Mouse (Mus musculus): ENCODE data around the gene Calr. TPM values are rescaled to one million over a fixed set of nuclear protein-coding genes. Genes with fewer than 3 reads are reported as not detected.

Calr gene
- total and polyA plus RNA-seq, 2 experiments from 2014 or later, result 350 to 457 TPM

GRCm38 (mm10) chr8:84845355-84846093 lies 1.2 kb downstream of the Calr start:
- WGBS, result 12% methylated on average over 12 of the region's 12 CpGs
- DNase-seq (ENCODE audit: low spot score), result peak; percentile 71
- peak; percentile 69 for TF ChIP-seq CTCF (IDR thresholded peaks at IDR 0.05; ENCODE audit: low read depth)

GRCm38 (mm10) chr8:84844397-84845070 lies 2.2 kb downstream of the Calr start:
- 89% methylated on average over 9 of the region's 9 CpGs for WGBS
- H3K27ac ChIP-seq, result no peak overlapping the region
- TF ChIP-seq CTCF (IDR thresholded peaks at IDR 0.05; ENCODE audit: low read depth), result no peak
- ATAC-seq (no peak), DNase-seq (ENCODE audit: low spot score) (no peak)
- H3K9ac ChIP-seq (replicated peaks; ENCODE audit: low read length), result peak overlapping the region; percentile 92; the same call in 1 of the 2 replicates
- no peaks in the 10 kb centered on the region for H3K9me3 ChIP-seq (ENCODE audit: low read length)
- no peaks in the 10 kb centered on the region for H3K27me3 ChIP-seq (ENCODE audit: insufficient read depth, low read length)
- H3K4me3 ChIP-seq (ENCODE audit: low read length), result peak overlapping the region; percentile 94
- peaks cover 10% of the 10 kb centered on the region for H3K4me1 ChIP-seq (ENCODE audit: insufficient read depth, low read length)
- peak overlapping the region; percentile 89 for H3K4me2 ChIP-seq (ENCODE audit: low read depth, low read length)
- peaks cover 41% of the 10 kb centered on the region for H3K36me3 ChIP-seq (ENCODE audit: insufficient read depth, low read length)

More at GRCm38 (mm10) chr8:84845355-84846093, 1.2 kb downstream of the Calr start:
- H3K9me3 ChIP-seq (ENCODE audit: low read length), result no peaks in the 10 kb centered on the region
- peaks cover 9% of the 10 kb centered on the region for H3K4me1 ChIP-seq (ENCODE audit: insufficient read depth, low read length)
- ATAC-seq, result no peak
- H3K4me3 ChIP-seq (ENCODE audit: low read length), result peak overlapping the region; percentile 94
- H3K27me3 ChIP-seq (ENCODE audit: insufficient read depth, low read length), result no peaks in the 10 kb centered on the region
- peak overlapping the region; percentile 89 for H3K27ac ChIP-seq
- H3K9ac ChIP-seq (replicated peaks; ENCODE audit: low read length), result peak overlapping the region; percentile 92
- peak overlapping the region; percentile 89 for H3K4me2 ChIP-seq (ENCODE audit: low read depth, low read length)
- peaks cover 41% of the 10 kb centered on the region for H3K36me3 ChIP-seq (ENCODE audit: insufficient read depth, low read length)

DNA sequence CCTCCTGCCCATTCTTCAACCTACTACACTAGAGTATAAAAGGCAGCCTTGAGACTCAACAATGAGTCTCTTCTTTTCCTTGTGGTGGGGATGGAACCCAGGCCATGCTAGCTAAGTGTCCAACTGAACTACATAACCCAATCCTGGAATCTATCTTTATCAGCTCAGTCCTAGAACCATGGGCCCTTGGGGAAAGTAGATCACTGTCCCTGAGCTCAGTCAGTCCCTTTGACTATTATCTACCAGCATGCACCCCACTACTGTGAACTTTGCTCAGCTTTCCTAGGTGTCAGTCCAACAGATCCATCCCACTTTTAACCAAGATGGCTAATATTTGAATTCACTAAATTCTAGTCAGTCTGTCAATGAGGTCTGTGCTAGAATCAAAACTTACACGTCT lies 5.2 kb downstream of the Calr start:
- no peaks in the 10 kb centered on the region for H3K9me3 ChIP-seq (ENCODE audit: low read length)
- H3K27ac ChIP-seq, result peak overlapping the region; percentile 94; the same call in 1 of the 2 replicates
- no peak overlapping the region for H3K9ac ChIP-seq (replicated peaks; ENCODE audit: low read length)
- H3K36me3 ChIP-seq (ENCODE audit: insufficient read depth, low read length), result peaks cover 60% of the 10 kb centered on the region
- no peak for ATAC-seq
- peaks cover 13% of the 10 kb centered on the region for H3K4me1 ChIP-seq (ENCODE audit: insufficient read depth, low read length)
- no peak overlapping the region for H3K4me2 ChIP-seq (ENCODE audit: low read depth, low read length)
- no peaks in the 10 kb centered on the region for H3K27me3 ChIP-seq (ENCODE audit: insufficient read depth, low read length)
- no peak overlapping the region for H3K4me3 ChIP-seq (ENCODE audit: low read length)
- 74% methylated on average over 1 of the region's 1 CpGs for WGBS
- no peak for DNase-seq (ENCODE audit: low spot score)
- no peak for TF ChIP-seq CTCF (IDR thresholded peaks at IDR 0.05; ENCODE audit: low read depth)

GRCm38 (mm10) chr8:84840248-84840999 lies 6.3 kb downstream of the Calr start, which contains the start of gene Rad23a:
Gene Rad23a (minus strand): TSS chr8:84840665.
- DNase-seq (ENCODE audit: low spot score) (peak; percentile 98), ATAC-seq (peak; percentile 97)
- peaks cover 60% of the 10 kb centered on the region for H3K36me3 ChIP-seq (ENCODE audit: insufficient read depth, low read length)
- peak within 1 kb of the TSS; percentile 81 for H3K4me3 ChIP-seq (ENCODE audit: low read length)
- no peaks in the 10 kb centered on the region for H3K27me3 ChIP-seq (ENCODE audit: insufficient read depth, low read length)
- H3K4me1 ChIP-seq (ENCODE audit: insufficient read depth, low read length), result peaks cover 12% of the 10 kb centered on the region
- peak within 1 kb of the TSS; percentile 84 for H3K4me2 ChIP-seq (ENCODE audit: low read depth, low read length)
- peak within 1 kb of the TSS; percentile 85 for H3K9ac ChIP-seq (replicated peaks; ENCODE audit: low read length)
- no peak for TF ChIP-seq CTCF (IDR thresholded peaks at IDR 0.05; ENCODE audit: low read depth)
- peak within 1 kb of the TSS; percentile 94 for H3K27ac ChIP-seq
- no peaks in the 10 kb centered on the region for H3K9me3 ChIP-seq (ENCODE audit: low read length)
- WGBS, result under 1% methylated on average over 47 of the region's 55 CpGs

- TF ChIP-seq CTCF (IDR thresholded peaks at IDR 0.05; ENCODE audit: low read depth), result no peak
- ATAC-seq (no peak), DNase-seq (ENCODE audit: low spot score) (no peak)
- Histone ChIP-seq H3K27me3 (ENCODE audit: insufficient read depth, low read length) (no peaks in the 10 kb centered on the region), H3K4me3 (ENCODE audit: low read length) (peak overlapping the region; percentile 81), H3K4me2 (ENCODE audit: low read depth, low read length) (peak overlapping the region; percentile 84), H3K27ac (peak overlapping the region; percentile 94), H3K9me3 (ENCODE audit: low read length) (no peaks in the 10 kb centered on the region), H3K9ac (replicated peaks; ENCODE audit: low read length) (peak overlapping the region; percentile 85), H3K4me1 (ENCODE audit: insufficient read depth, low read length) (peaks cover 7% of the 10 kb centered on the region), H3K36me3 (ENCODE audit: insufficient read depth, low read length) (peaks cover 60% of the 10 kb centered on the region)
- 4% methylated on average over 7 of the region's 7 CpGs for WGBS
Measured at GRCm38 (mm10) chr8:84839875-84840247, 6.9 kb downstream of the Calr start.

- WGBS, result 93% methylated on average over 2 of the region's 2 CpGs
- peak overlapping the region; percentile 94; the same call in 1 of the 2 replicates for H3K27ac ChIP-seq
- peak overlapping the region; percentile 84 for H3K4me2 ChIP-seq (ENCODE audit: low read depth, low read length)
- no peaks in the 10 kb centered on the region for H3K9me3 ChIP-seq (ENCODE audit: low read length)
- H3K27me3 ChIP-seq (ENCODE audit: insufficient read depth, low read length), result no peaks in the 10 kb centered on the region
- ATAC-seq (no peak), DNase-seq (ENCODE audit: low spot score) (no peak)
- peak overlapping the region; percentile 81 for H3K4me3 ChIP-seq (ENCODE audit: low read length)
- peak overlapping the region; percentile 85; the same call in 1 of the 2 replicates for H3K9ac ChIP-seq (replicated peaks; ENCODE audit: low read length)
- H3K4me1 ChIP-seq (ENCODE audit: insufficient read depth, low read length), result peaks cover 4% of the 10 kb centered on the region; the same call in 1 of the 2 replicates
- peaks cover 60% of the 10 kb centered on the region for H3K36me3 ChIP-seq (ENCODE audit: insufficient read depth, low read length)
- TF ChIP-seq CTCF (IDR thresholded peaks at IDR 0.05; ENCODE audit: low read depth), result no peak
Measured at GRCm38 (mm10) chr8:84839411-84839810, 7.3 kb downstream of the Calr start.
